Mouse (Mus musculus) spleen, adult 2 months (tissue): Measurements from ENCODE around the gene Eif3j1. TPM values are rescaled to one million over a fixed set of nuclear protein-coding genes. Genes with fewer than 3 reads are reported as not detected.

ENCODE experiments used
- DNase-seq, 2 experiments: peaks; one replicate each; pipeline versions ENCODE4 v3.0.0 to v3.0.0-alpha.2; 2012 to 2021; ENCODE audit warnings: low spot score in 2 of 2, low read depth in 1 of 2
- H3K27ac ChIP-seq: fragments of 200-500 bp; 2 replicates; pipeline ENCODE4 v1.5.1; 2012; ENCODE audit warnings: low read length, inconsistent platforms; ENCODE audit not compliant: insufficient read depth
- H3K27me3 ChIP-seq: fragments of 200-500 bp; 2 replicates; pipeline ENCODE4 v1.6.1; 2012; ENCODE audit warnings: mild to moderate bottlenecking, moderate library complexity, low read length, inconsistent platforms; ENCODE audit not compliant: control insufficient read depth, insufficient read depth
- H3K36me3 ChIP-seq: fragments of 200-500 bp; 2 replicates; pipeline ENCODE4 v1.6.1; 2012; ENCODE audit warnings: mild to moderate bottlenecking, low read length, inconsistent platforms; ENCODE audit not compliant: control insufficient read depth, insufficient read depth
- H3K4me1 ChIP-seq: fragments of 200-500 bp; 2 replicates; pipeline ENCODE4 v1.6.1; 2011; ENCODE audit warnings: inconsistent platforms; ENCODE audit not compliant: control insufficient read depth, insufficient read depth, insufficient read length
- H3K4me3 ChIP-seq: fragments of 200-500 bp; 2 replicates; pipeline ENCODE4 v1.5.1; 2011; ENCODE audit warnings: mild to moderate bottlenecking, inconsistent platforms; ENCODE audit not compliant: insufficient read depth, insufficient read length; ENCODE audit errors: extremely low read depth
- CTCF ChIP-seq: fragments of 200-500 bp; IDR thresholded peaks from 2 replicates; pipeline ENCODE4 v1.5.1; 2011; ENCODE audit warnings: mild to moderate bottlenecking, inconsistent platforms; ENCODE audit not compliant: insufficient read depth, insufficient read length, insufficient replicate concordance; ENCODE audit errors: extremely low read depth
- POLR2A ChIP-seq: fragments of 200-500 bp; IDR thresholded peaks from 2 replicates; pipeline ENCODE4 v1.6.1; 2011; ENCODE audit warnings: low read depth, low read length, inconsistent platforms
- WGBS: fragments of 180-500 bp; shearing (Covaris S2); methylation state at CpG from one replicate; pipeline ENCODE4 v1.1.7; 2018; 5-methylcytosine and 5-hydroxymethylcytosine counted together
- polyA plus RNA-seq: library from polyadenylated mRNA; depleted of rRNA; stranded (reverse); fragments of >200 nt; gene quantifications from 2 replicates; pipeline ENCODE4 v1.2.3, GENCODE M21; 2012

Gene Eif3j1
- polyA plus RNA-seq, 1 experiment: 3.2 TPM

DNA sequence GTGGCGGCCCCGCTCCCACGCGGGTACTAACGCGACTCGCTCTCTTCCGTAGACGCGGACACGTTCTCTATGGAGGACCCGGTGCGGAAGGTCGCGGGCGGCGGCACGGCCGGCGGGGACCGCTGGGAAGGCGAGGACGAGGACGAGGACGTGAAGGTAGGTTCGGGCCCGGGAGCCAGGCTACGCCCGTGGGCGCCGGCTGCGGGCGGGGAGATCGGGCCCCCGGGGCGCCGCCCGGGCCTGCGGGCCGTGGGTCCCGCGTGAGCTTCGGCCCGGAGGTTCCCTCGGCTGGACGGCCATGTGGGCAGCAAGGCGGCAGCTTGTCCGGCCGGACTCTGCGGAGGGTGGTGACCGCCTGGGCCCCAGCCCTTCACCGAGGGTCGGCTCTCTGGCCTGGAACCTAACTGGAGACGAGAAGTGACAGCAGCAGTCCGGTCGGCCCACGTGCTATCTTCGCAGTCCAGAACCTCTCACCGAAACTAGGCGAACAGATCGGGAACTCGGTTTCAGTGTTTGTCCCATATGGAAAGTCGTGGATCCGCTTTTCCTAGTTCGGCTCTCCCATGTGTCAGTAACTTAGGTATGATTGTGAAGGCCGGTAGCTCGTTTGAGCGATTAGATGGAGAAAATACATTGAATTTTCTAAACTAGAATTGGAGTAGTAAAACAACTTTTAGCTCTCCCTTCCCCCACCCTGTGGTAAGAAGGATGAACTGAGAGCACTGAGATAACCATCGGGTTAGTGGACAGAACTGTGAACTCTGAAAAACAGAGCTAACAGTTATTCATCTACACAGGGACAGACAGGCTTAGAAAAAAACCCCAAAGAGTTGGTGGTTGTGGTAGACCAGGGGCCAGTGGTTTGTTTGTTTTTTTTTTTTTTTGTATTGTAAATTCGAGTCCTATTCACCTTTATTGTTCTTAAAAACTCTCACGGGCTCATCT lies 682 bp downstream of the Eif3j1 start:
- H3K27me3 ChIP-seq: no peaks in the 10 kb centered on the region
- WGBS: under 1% methylated on average over 70 of the region's 71 CpGs
- TF ChIP-seq POLR2A (no peak), CTCF (no peak)
- H3K4me1 ChIP-seq: peaks cover 3% of the 10 kb centered on the region
- H3K4me3 ChIP-seq: peak overlapping the region; percentile 85
- H3K27ac ChIP-seq: peak overlapping the region; percentile 76
- peak; percentile 12 to 32 for DNase-seq
- H3K36me3 ChIP-seq: peaks cover 2% of the 10 kb centered on the region

DNA sequence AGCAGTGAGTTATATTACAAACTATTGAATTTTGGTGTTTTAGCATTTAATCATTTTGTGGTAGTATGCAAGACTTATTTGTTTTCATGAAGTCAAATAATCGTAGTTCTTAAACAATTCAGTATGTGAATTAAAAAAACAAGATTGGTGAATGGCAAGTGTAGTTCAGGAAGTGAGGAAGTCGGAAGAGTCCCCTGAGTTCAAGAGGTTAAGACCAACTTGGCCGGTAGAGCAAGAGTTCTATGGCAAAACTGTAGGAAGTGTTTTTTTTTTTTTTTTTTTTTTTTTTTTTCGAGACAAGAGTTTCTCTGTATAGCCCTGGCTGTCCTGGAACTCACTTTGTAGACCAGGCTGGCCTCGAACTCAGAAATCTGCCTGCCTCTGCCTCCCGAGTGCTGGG lies 3.6 kb downstream of the Eif3j1 start:
- DNase-seq: no peak
- no peak for TF ChIP-seq POLR2A
- no peak for TF ChIP-seq CTCF
- peaks cover 2% of the 10 kb centered on the region for H3K36me3 ChIP-seq
- no peaks in the 10 kb centered on the region for H3K27me3 ChIP-seq
- 60% methylated on average over 6 of the region's 6 CpGs for WGBS
- no peak overlapping the region for H3K4me3 ChIP-seq
- no peak overlapping the region for H3K27ac ChIP-seq
- peaks cover 3% of the 10 kb centered on the region for H3K4me1 ChIP-seq

DNA sequence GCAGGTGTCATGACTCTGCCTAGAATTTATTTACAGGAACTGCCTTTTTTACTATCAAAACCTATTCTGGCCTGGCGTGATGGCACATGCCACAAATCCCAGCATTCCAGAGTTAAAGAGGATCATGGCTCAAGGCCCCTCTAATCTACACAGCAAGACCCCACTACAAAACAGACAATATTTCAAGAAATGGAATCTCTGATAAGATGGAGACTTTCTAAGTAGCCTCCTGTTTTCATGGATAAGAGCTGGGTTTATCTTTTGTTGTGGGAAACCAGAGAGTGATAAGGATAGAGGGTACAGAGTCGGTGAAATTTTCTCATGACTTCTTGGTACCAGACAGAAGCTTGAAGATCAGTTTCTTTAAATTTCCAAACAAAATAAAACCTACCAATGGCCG lies 7.7 kb downstream of the Eif3j1 start:
- peaks cover 2% of the 10 kb centered on the region for H3K36me3 ChIP-seq
- TF ChIP-seq POLR2A (no peak), CTCF (no peak)
- no peak overlapping the region for H3K27ac ChIP-seq
- H3K4me3 ChIP-seq: no peak overlapping the region
- no peaks in the 10 kb centered on the region for H3K27me3 ChIP-seq
- 79% methylated on average over 3 of the region's 3 CpGs for WGBS
- no peak for DNase-seq
- H3K4me1 ChIP-seq: no peaks in the 10 kb centered on the region

DNA sequence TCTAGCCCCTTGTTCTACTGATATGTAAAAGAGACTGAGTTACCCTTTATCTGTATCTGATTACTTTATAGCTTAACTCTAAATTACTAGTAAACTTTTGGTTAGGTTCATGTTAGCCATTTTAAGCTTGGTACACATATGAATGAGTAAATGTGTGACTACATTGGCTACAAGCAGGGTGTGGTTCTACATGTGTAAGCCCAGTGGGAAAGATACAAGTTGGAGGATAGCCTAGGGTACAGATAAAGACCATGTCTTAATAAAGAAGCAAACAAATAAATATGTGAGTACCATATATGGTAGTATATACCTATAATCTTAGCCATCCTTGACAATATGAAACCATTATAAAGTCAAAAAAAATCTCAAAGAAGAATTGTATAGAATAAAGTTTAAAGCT lies 15.6 kb downstream of the Eif3j1 start:
- H3K4me1 ChIP-seq: no peaks in the 10 kb centered on the region
- H3K4me3 ChIP-seq: no peak overlapping the region
- H3K27me3 ChIP-seq: no peaks in the 10 kb centered on the region
- no peak overlapping the region for H3K27ac ChIP-seq
- peaks cover 15% of the 10 kb centered on the region for H3K36me3 ChIP-seq
- no peak for DNase-seq
- TF ChIP-seq POLR2A: no peak
- no peak for TF ChIP-seq CTCF

DNA sequence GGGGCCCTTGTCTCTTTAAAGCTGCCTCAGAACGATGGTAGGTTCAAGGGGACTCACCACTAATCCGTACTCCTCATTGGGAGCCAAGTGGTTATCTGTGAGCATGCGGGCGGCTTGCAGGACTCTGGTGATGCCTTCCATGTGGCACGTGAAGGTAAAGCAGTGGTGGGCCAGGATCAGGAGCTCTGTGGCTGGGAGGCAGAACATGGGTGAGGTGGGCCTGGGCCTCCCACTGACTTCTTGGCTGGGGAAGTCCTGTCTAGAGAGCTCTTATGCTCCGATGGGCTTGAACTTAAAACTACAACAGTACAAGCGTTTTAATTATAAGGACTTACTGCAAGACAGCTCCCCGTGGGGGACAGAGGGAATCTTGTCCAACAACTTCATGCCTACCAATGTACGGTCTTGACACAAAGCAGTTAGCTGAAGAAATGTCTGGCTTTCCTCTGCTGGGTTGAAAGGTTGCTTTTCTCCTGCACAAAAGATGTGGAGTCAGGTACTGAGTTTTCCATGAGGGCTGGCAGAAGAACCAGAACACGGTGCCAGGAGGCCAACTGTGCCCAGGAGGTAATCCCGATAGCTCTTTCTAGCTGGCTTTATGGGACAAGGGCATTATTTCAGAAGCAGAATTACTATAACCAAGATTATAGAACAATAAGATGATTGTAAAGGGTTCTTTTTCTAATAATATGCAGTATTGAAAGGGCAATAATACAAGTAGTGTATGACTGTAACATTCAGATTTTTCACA lies 31.2 kb downstream of the Eif3j1 start:
- no peak for DNase-seq
- H3K27ac ChIP-seq: no peak overlapping the region
- no peaks in the 10 kb centered on the region for H3K27me3 ChIP-seq
- H3K4me3 ChIP-seq: no peak overlapping the region
- WGBS: 91% methylated on average over 11 of the region's 11 CpGs
- no peak for TF ChIP-seq CTCF
- TF ChIP-seq POLR2A: no peak
- H3K4me1 ChIP-seq: no peaks in the 10 kb centered on the region
- peaks cover 21% of the 10 kb centered on the region for H3K36me3 ChIP-seq

DNA sequence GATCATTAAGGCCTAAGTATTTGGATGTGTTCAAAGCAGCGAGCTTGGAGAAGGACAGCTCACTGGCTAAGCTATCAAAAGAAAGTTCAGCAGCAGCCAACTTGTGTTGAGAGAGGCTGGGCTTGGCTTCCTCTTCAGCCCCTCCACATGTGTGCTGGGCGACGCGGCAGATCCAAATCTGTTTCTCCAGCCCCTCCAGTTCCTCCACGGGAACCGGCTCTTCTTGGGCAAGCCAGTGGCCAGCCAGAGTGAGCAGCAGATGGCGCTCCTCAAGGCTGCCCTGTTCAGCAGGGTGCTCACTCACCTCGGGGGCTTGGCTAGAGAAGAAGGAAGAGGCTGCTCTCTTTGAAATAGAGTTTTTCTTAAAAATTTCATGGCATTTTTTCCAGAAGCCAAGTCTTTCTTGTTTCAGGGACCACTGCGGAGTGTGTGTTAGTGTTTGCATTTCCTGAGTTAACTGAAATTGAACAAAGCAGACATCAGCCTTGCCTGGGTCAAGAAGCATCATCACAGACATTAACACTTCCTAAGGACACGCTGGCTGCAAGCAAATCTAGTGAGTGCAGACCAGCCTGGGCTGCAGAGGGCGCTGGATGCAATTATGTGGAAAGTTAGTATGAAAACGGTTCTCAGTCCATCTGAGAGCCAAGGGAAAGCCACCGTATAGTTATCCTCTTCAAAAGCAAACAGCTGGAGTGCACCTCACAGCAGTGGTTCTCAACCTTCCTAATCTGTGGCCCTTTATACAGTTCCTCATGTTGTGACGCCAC lies 37.0 kb downstream of the Eif3j1 start:
- WGBS: 71% methylated on average over 14 of the region's 14 CpGs
- Histone ChIP-seq H3K27ac (no peak overlapping the region), H3K27me3 (no peaks in the 10 kb centered on the region), H3K4me3 (no peak overlapping the region), H3K4me1 (no peaks in the 10 kb centered on the region), H3K36me3 (peaks cover 13% of the 10 kb centered on the region)
- no peak for TF ChIP-seq CTCF
- no peak for TF ChIP-seq POLR2A
- no peak for DNase-seq
